Mouse (Mus musculus): ENCODE measurements around the gene Usp39.

The Usp39 gene

GRCm38 (mm10) chr6:72371571-72371970 is 26.6 kb upstream of the Usp39 start:
- DNase-seq (ENCODE audit: low read depth, low spot score): no peak

GRCm38 (mm10) chr6:72371147-72371546 is 26.2 kb upstream of the Usp39 start:
- DNase-seq (ENCODE audit: low read depth, low spot score): no peak

GRCm38 (mm10) chr6:72370091-72370490 is 25.1 kb upstream of the Usp39 start:
- no peak for DNase-seq (ENCODE audit: low read depth, low spot score)

GRCm38 (mm10) chr6:72369557-72369956 is 24.6 kb upstream of the Usp39 start:
- DNase-seq (ENCODE audit: low read depth, low spot score): peak; percentile 56

- no peak for DNase-seq (ENCODE audit: low read depth, low spot score)
These were observed 22.5 kb upstream of the Usp39 start for GRCm38 (mm10) chr6:72367460-72367974.

- no peak for DNase-seq (ENCODE audit: low read depth, low spot score)
These were observed 22.0 kb upstream of the Usp39 start, which contains the start of gene Rnf181 for GRCm38 (mm10) chr6:72366844-72367443. Rnf181 (minus strand) TSS chr6:72366956.

GRCm38 (mm10) chr6:72366304-72366703 is 21.3 kb upstream of the Usp39 start:
- no peak for DNase-seq (ENCODE audit: low read depth, low spot score)

GRCm38 (mm10) chr6:72364985-72365384 is 20.0 kb upstream of the Usp39 start:
- no peak for DNase-seq (ENCODE audit: low read depth, low spot score)

- DNase-seq (ENCODE audit: low read depth, low spot score): peak; percentile 44
These were observed 19.0 kb upstream of the Usp39 start for GRCm38 (mm10) chr6:72364009-72364408.

- peak; percentile 98 for DNase-seq (ENCODE audit: low read depth, low spot score)
These were observed 17.4 kb upstream of the Usp39 start for GRCm38 (mm10) chr6:72362132-72363028.

GRCm38 (mm10) chr6:72361121-72361551 is 16.2 kb upstream of the Usp39 start:
- DNase-seq (ENCODE audit: low read depth, low spot score): peak; percentile 58

- no peak for DNase-seq (ENCODE audit: low read depth, low spot score)
These were observed 15.6 kb upstream of the Usp39 start for GRCm38 (mm10) chr6:72360599-72360935.

- DNase-seq (ENCODE audit: low read depth, low spot score): peak; percentile 46
These were observed 15.1 kb upstream of the Usp39 start for GRCm38 (mm10) chr6:72359891-72360598.

GRCm38 (mm10) chr6:72359343-72359742 is 14.4 kb upstream of the Usp39 start:
- no peak for DNase-seq (ENCODE audit: low read depth, low spot score)

- no peak for DNase-seq (ENCODE audit: low read depth, low spot score)
These were observed 13.2 kb upstream of the Usp39 start for GRCm38 (mm10) chr6:72358086-72358764.

- DNase-seq (ENCODE audit: low read depth, low spot score): no peak
These were observed 12.4 kb upstream of the Usp39 start for GRCm38 (mm10) chr6:72357164-72358079.

- DNase-seq (ENCODE audit: low read depth, low spot score): no peak
These were observed 11.1 kb upstream of the Usp39 start for GRCm38 (mm10) chr6:72356001-72356532.

GRCm38 (mm10) chr6:72355066-72355911 is 10.3 kb upstream of the Usp39 start, which contains the start of gene Tmem150a:
Tmem150a (plus strand) TSS chr6:72355447.
- DNase-seq (ENCODE audit: low read depth, low spot score): peak; percentile 94

GRCm38 (mm10) chr6:72354025-72354424 is 9.0 kb upstream of the Usp39 start:
- no peak for DNase-seq (ENCODE audit: low read depth, low spot score)

Data from ES-CJ7 (cell line).